Mouse (Mus musculus) forebrain, embryonic 14.5 days (tissue): Measurements from ENCODE around the gene Usp5. TPM values are rescaled to one million over a fixed set of nuclear protein-coding genes. Genes with fewer than 3 reads are reported as not detected.
"Not testable (repeated sequence)": the region's sequence is repeated elsewhere in the genome, so short reads cannot be mapped to it uniquely, and the experiment has no call there.

Experiments used
- ATAC-seq: fragments of 200-750 bp; cut with Nextera tagmentation; 2 replicates; pipeline ENCODE4 v1.8.0; 2017; ENCODE audit warnings: mild to moderate bottlenecking, moderate library complexity
- DNase-seq: peaks from one replicate; pipeline ENCODE4 v3.0.0-alpha.2; 2015; ENCODE audit warnings: low spot score
- H3K27ac ChIP-seq: fragments of 300-500 bp; sonication (generic); 2 replicates; pipeline ENCODE4 v1.5.1; 2014; ENCODE audit warnings: low read depth, mild to moderate bottlenecking, control low read depth, low read length, moderate library complexity
- H3K27me3 ChIP-seq: fragments of 300-500 bp; sonication (generic); replicated peaks from 2 replicates; pipeline ENCODE4 v1.6.1; 2014; ENCODE audit warnings: low read length, control low read depth, mixed read lengths; ENCODE audit not compliant: control insufficient read depth, insufficient read depth
- H3K36me3 ChIP-seq: fragments of 300-500 bp; sonication (generic); 2 replicates; pipeline ENCODE4 v1.6.1; 2014; ENCODE audit warnings: low read length, control low read depth; ENCODE audit not compliant: control insufficient read depth, insufficient read depth
- H3K4me1 ChIP-seq: fragments of 300-500 bp; sonication (generic); 2 replicates; pipeline ENCODE4 v1.6.1; 2014; ENCODE audit warnings: antibody characterized with exemption, low read length, control low read depth; ENCODE audit not compliant: control insufficient read depth, insufficient read depth
- H3K4me2 ChIP-seq: fragments of 300-500 bp; sonication (generic); 2 replicates; pipeline ENCODE4 v1.6.1; 2014; ENCODE audit warnings: mild to moderate bottlenecking, control low read depth, low read length
- H3K4me3 ChIP-seq: fragments of 300-500 bp; sonication (generic); 2 replicates; pipeline ENCODE4 v1.5.1; 2014; ENCODE audit warnings: low read depth, low read length, control low read depth
- H3K9ac ChIP-seq: fragments of 300-500 bp; sonication (generic); 2 replicates; pipeline ENCODE4 v1.6.1; 2014; ENCODE audit warnings: mild to moderate bottlenecking, low read length, control low read depth, moderate library complexity
- H3K9me3 ChIP-seq: fragments of 300-500 bp; sonication (generic); replicated peaks from 2 replicates; pipeline ENCODE4 v1.6.1; 2016; ENCODE audit warnings: low read length, control low read depth, mixed read lengths; ENCODE audit not compliant: control insufficient read depth
- WGBS: fragments of 180-500 bp; shearing (Covaris S2); extraction: QIAGEN DNeasy Blood & Tissue Kit; methylation state at CpG from one replicate; pipeline ENCODE4 v1.1.7; 2014; 5-methylcytosine and 5-hydroxymethylcytosine counted together
- polyA plus RNA-seq: library from polyadenylated mRNA; unstranded; fragments of >200 nt; fragmentation: Nextera tagmentation; extraction: Ambion mirVana; gene quantifications from 2 replicates; pipeline ENCODE4 v1.2.1, GENCODE M21; 2014

Usp5 gene
- polyA plus RNA-seq, 1 experiment from 2014 or later: 154 TPM

- H3K4me3 ChIP-seq: peak overlapping the region; percentile 56; the same call in 1 of the 2 replicates
- not testable (repeated sequence) for H3K27me3 ChIP-seq, ATAC-seq, H3K9ac ChIP-seq, DNase-seq, H3K9me3 ChIP-seq, H3K27ac ChIP-seq
- WGBS: 93% methylated on average over 4 of the region's 4 CpGs
- peak overlapping the region; percentile 67 for H3K4me2 ChIP-seq
- peaks cover 29% of the 10 kb centered on the region for H3K36me3 ChIP-seq
- peaks cover 11% of the 10 kb centered on the region for H3K4me1 ChIP-seq
Observed at GRCm38 (mm10) chr6:124831199-124831598, 1.9 kb upstream of the Usp5 start.

GRCm38 (mm10) chr6:124829799-124830700 is 766 bp upstream of the Usp5 start:
- Histone ChIP-seq H3K4me2 (peak overlapping the region; percentile 67), H3K4me3 (peak overlapping the region; percentile 56), H3K9ac (peak overlapping the region; percentile 71), H3K27me3 (no peaks in the 10 kb centered on the region), H3K27ac (peak overlapping the region; percentile 73), H3K36me3 (peaks cover 40% of the 10 kb centered on the region), H3K4me1 (peaks cover 11% of the 10 kb centered on the region), H3K9me3 (no peaks in the 10 kb centered on the region)
- ATAC-seq (peak; percentile 88), DNase-seq (peak; percentile 99)
- WGBS: under 1% methylated on average over 38 of the region's 38 CpGs

- Histone ChIP-seq H3K4me2 (peak overlapping the region; percentile 95), H3K9ac (peak overlapping the region; percentile 65), H3K27me3 (no peaks in the 10 kb centered on the region), H3K4me3 (peak overlapping the region; percentile 56), H3K4me1 (peaks cover 11% of the 10 kb centered on the region), H3K9me3 (no peaks in the 10 kb centered on the region), H3K36me3 (peaks cover 54% of the 10 kb centered on the region), H3K27ac (peak overlapping the region; percentile 49; the same call in 1 of the 2 replicates)
- DNase-seq (peak; percentile 50), ATAC-seq (no peak)
- 25% methylated on average over 10 of the region's 10 CpGs for WGBS
Observed at GRCm38 (mm10) chr6:124828101-124828592, 1.1 kb downstream of the Usp5 start.

- Histone ChIP-seq H3K4me3 (no peak overlapping the region), H3K36me3 (peaks cover 98% of the 10 kb centered on the region), H3K4me1 (no peaks in the 10 kb centered on the region), H3K9ac (no peak overlapping the region), H3K9me3 (no peaks in the 10 kb centered on the region), H3K4me2 (no peak overlapping the region), H3K27me3 (no peaks in the 10 kb centered on the region), H3K27ac (no peak overlapping the region)
- no peak for ATAC-seq
- no peak for DNase-seq
- 96% methylated on average over 4 of the region's 4 CpGs for WGBS
Observed at GRCm38 (mm10) chr6:124822049-124822448, 7.2 kb downstream of the Usp5 start.

- H3K4me2 ChIP-seq: no peak overlapping the region
- DNase-seq: no peak
- peaks cover 100% of the 10 kb centered on the region for H3K36me3 ChIP-seq
- no peak overlapping the region for H3K4me3 ChIP-seq
- no peaks in the 10 kb centered on the region for H3K27me3 ChIP-seq
- ATAC-seq: no peak
- H3K9ac ChIP-seq: no peak overlapping the region
- 94% methylated on average over 5 of the region's 5 CpGs for WGBS
- no peak overlapping the region for H3K27ac ChIP-seq
- no peaks in the 10 kb centered on the region for H3K9me3 ChIP-seq
- no peaks in the 10 kb centered on the region for H3K4me1 ChIP-seq
Observed at GRCm38 (mm10) chr6:124820891-124821290, 8.4 kb downstream of the Usp5 start.

GRCm38 (mm10) chr6:124817971-124818370 is 11.3 kb downstream of the Usp5 start:
- Histone ChIP-seq H3K4me1 (peaks cover 6% of the 10 kb centered on the region), H3K4me3 (no peak overlapping the region), H3K36me3 (peaks cover 80% of the 10 kb centered on the region), H3K9me3 (no peaks in the 10 kb centered on the region), H3K27me3 (no peaks in the 10 kb centered on the region), H3K4me2 (no peak overlapping the region), H3K9ac (no peak overlapping the region), H3K27ac (no peak overlapping the region)
- ATAC-seq (no peak), DNase-seq (no peak)
- 93% methylated on average over 8 of the region's 8 CpGs for WGBS

- Histone ChIP-seq H3K4me3 (no peak overlapping the region), H3K27ac (no peak overlapping the region), H3K27me3 (no peaks in the 10 kb centered on the region), H3K9me3 (no peaks in the 10 kb centered on the region), H3K36me3 (peaks cover 76% of the 10 kb centered on the region), H3K9ac (no peak overlapping the region), H3K4me2 (no peak overlapping the region), H3K4me1 (peaks cover 10% of the 10 kb centered on the region)
- DNase-seq: no peak
- no peak for ATAC-seq
- 97% methylated on average over 8 of the region's 8 CpGs for WGBS
Observed at GRCm38 (mm10) chr6:124817563-124817962, 11.7 kb downstream of the Usp5 start.

- Histone ChIP-seq H3K9ac (no peak overlapping the region), H3K4me1 (peaks cover 12% of the 10 kb centered on the region), H3K27me3 (no peaks in the 10 kb centered on the region), H3K9me3 (no peaks in the 10 kb centered on the region), H3K4me3 (no peak overlapping the region), H3K4me2 (no peak overlapping the region), H3K27ac (no peak overlapping the region), H3K36me3 (peaks cover 76% of the 10 kb centered on the region)
- 96% methylated on average over 11 of the region's 11 CpGs for WGBS
- no peak for DNase-seq
- ATAC-seq: no peak
Observed at GRCm38 (mm10) chr6:124817125-124817524, 12.2 kb downstream of the Usp5 start.

- ATAC-seq (no peak), DNase-seq (no peak)
- Histone ChIP-seq H3K36me3 (peaks cover 76% of the 10 kb centered on the region), H3K4me2 (no peak overlapping the region), H3K27ac (no peak overlapping the region), H3K4me3 (no peak overlapping the region), H3K27me3 (no peaks in the 10 kb centered on the region), H3K9ac (no peak overlapping the region), H3K4me1 (peaks cover 12% of the 10 kb centered on the region), H3K9me3 (no peaks in the 10 kb centered on the region)
- 93% methylated on average over 4 of the region's 4 CpGs for WGBS
Observed at GRCm38 (mm10) chr6:124816611-124817010, 12.7 kb downstream of the Usp5 start.
